Mouse (Mus musculus): ENCODE measurements at regions not wholly inside any gene's neighbourhood (a gene's known extent, or its start where the extent isn't known, plus 50 kb on each side); places are given as distances from the start of the nearest gene placed in this dataset.

- peak in 1 of 2 experiments; percentile 42 for DNase-seq (ENCODE audit: low spot score in 2 of 2)
Observed at GRCm38 (mm10) chr14:24618226-24619038, 131.5 kb downstream of the Rps24 start.

GRCm38 (mm10) chr14:24631994-24632393, 145.1 kb downstream of the Rps24 start:
- no peak for DNase-seq (ENCODE audit: low spot score in 2 of 2)

GRCm38 (mm10) chr14:24641853-24642252, 154.9 kb downstream of the Rps24 start:
- no peak for DNase-seq (ENCODE audit: low spot score in 2 of 2)

GRCm38 (mm10) chr14:24644117-24644808, 157.3 kb downstream of the Rps24 start:
- no peak for DNase-seq (ENCODE audit: low spot score in 2 of 2)

- DNase-seq (ENCODE audit: low spot score in 2 of 2), result peak in 1 of 2 experiments; percentile 46
Observed at GRCm38 (mm10) chr14:24646239-24646848, 159.4 kb downstream of the Rps24 start.

GRCm38 (mm10) chr14:24647722-24648121, 160.8 kb downstream of the Rps24 start:
- DNase-seq (ENCODE audit: low spot score in 2 of 2), result no peak

GRCm38 (mm10) chr14:24650195-24650901, 163.4 kb downstream of the Rps24 start:
- DNase-seq (ENCODE audit: low spot score in 2 of 2), result no peak

- DNase-seq (ENCODE audit: low spot score in 2 of 2), result no peak
Observed at GRCm38 (mm10) chr14:24650902-24651270, 164.0 kb downstream of the Rps24 start.

- DNase-seq (ENCODE audit: low spot score in 2 of 2), result no peak
Observed at GRCm38 (mm10) chr14:24652591-24652990, 165.7 kb downstream of the Rps24 start.

GRCm38 (mm10) chr14:24655580-24655979, 168.7 kb downstream of the Rps24 start:
- peak in 1 of 2 experiments; percentile 29 for DNase-seq (ENCODE audit: low spot score in 2 of 2)

- no peak for DNase-seq (ENCODE audit: low spot score in 2 of 2)
Observed at GRCm38 (mm10) chr14:24661797-24662196, 174.9 kb downstream of the Rps24 start.

GRCm38 (mm10) chr14:24665210-24665609, 178.3 kb downstream of the Rps24 start:
- no peak for DNase-seq (ENCODE audit: low spot score in 2 of 2)
